Mouse (Mus musculus): ENCODE data around the gene Cavin1.
A peak's percentile ranks its signal among the peaks of the same experiment; 100 is the strongest.

Cavin1 gene

DNA sequence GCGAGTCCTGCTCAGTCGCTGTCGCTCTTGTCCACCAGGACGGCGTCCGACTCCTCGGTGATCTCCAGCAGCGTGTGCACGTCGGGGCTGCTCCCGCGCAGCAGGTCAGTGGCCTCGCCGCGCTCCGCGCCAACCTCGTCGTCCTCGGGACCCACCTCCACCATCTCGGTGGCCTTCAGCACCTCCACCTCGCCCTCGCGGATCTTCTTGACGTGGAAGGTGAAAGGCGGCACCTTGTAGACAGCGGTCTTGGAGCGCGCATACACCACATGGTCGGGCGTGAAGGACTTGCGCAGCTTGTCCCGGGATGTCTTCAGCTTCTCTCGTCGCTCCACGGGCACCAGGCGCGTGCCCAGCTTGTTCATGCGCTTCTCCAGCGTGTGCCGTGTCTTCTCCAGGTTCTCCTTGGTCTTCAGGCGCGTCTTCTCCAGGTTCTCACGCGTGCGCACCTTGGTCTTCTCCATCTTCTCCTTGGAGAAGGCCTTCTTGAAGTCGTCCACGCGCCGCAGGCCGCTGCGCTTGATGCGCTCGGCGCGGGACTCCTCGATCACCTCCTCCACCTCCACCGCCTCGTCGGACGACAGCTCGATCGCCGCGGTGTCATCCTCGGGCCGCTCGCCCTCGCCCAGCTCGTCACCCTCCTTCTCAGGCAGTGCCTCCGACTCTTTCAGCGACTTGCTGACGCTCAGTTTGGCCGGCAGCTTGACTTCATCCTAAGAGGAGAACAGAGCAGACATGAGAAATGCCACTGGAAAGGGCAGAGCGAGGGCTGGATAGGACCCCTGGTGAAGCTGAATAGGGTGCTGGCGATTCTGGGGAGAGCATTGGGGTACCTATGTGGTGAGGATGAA lies 11.8 kb downstream of the Cavin1 start:
- peak; percentile 38 for DNase-seq (ENCODE audit: extremely low spot score, low spot score)

DNA sequence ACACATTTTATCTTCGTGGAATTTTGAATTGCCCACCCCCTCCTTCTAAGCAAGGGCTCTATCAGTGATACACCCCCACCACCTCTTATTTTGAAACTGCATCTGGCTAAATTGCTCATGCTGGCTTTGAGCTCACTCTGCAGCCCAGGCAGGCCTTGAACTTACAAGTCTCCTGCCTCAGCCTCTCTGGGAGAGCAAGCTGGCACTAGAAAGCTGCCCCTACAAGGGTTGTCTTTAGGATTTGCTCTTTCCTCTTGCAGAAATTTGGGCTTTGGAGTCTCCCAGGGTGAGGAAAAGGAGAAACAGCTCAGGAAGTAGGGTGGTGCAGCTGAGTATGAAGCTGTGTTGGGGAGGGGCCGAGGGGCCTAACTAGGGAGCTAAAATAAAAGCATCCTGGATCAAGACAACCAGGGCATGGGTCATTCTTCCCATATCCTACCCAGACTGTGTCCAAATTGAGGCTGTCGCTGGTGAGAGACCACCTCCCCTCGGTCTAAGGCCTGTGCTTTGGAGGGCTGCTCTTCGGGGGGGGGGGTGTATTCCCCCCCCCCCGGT lies 12.7 kb downstream of the Cavin1 start:
- DNase-seq (ENCODE audit: extremely low spot score, low spot score) = peak; percentile 27

DNA sequence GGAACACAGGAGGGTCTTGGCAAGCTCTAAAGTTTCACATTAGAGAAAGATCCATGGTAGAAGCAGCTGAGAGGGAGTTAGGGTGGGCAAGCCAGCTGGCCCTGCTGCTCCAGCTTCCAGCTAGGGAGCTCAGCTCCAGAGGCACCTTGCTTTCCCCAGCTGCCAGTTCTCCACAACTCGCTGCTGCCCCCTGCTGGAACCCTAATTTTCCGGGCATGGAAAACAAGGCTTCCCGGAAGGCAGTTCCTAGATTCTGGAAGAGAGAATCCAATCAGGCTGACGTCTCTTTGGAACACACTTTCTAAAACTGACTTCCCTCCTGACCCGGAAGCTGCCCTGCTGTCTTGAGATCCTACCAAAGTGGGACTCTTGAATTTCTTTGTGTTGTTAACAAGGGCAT lies 13.4 kb downstream of the Cavin1 start:
- DNase-seq (ENCODE audit: extremely low spot score, low spot score) = peak; percentile 98

DNA sequence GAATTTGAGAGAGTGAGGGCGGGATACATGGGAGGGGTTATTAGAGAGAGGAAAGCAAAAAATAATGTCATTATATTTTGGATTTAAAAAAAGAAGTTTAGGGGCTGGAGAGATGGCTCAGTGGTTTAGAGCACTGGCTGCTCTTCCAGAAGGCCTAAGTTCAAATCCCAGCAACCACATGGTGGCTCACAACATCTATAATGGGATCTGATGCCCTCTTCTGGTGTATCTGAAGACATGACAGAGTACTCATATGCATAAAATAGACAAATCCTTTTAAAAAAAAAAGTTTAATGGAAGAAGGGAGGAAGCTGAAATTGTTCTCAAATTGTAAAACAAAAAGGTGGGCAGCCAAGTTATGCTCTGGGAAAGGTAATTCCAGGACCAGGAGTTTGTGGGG lies 21.1 kb downstream of the Cavin1 start:
- DNase-seq (ENCODE audit: extremely low spot score, low spot score) = no peak

DNA sequence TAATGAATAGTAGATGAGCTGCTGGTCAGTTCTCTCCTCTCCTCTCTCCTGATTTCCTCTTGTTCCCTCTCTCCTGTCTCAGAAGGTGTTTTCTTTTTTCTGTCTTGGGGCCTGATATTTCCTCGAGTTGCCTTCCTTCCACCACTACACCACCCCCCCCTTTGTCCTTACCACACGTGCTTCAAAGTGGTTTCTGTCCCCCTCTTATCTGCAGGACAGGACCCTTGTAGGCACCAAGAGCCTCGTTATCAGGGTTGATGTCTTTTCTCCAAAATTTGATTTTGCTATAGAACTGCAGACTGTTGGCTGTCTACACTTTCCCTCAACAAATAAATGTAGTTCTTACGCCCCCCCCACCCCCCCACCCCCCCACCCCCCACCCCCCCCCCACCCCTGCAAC lies 22.4 kb downstream of the Cavin1 start:
- DNase-seq (ENCODE audit: extremely low spot score, low spot score) = no peak

DNA sequence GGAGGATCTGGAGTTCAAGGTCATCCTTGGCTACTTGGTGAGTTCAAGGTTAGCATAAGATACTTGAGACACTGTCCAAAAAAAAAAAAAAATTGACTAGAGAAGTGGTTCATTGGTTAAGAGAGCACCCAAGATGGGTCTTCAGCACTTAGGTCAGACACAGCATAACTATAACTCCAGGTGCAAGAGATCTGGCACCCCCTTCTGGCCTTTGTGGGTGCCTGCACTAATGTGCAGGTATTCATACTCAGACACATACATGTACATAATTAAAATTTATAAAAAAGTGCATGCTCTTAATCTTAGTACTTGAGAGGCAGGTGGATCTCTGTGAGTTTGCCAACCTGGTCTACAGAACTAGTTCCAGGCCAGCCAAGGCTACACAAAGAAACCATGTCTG lies 23.1 kb downstream of the Cavin1 start:
- no peak for DNase-seq (ENCODE audit: extremely low spot score, low spot score)

DNA sequence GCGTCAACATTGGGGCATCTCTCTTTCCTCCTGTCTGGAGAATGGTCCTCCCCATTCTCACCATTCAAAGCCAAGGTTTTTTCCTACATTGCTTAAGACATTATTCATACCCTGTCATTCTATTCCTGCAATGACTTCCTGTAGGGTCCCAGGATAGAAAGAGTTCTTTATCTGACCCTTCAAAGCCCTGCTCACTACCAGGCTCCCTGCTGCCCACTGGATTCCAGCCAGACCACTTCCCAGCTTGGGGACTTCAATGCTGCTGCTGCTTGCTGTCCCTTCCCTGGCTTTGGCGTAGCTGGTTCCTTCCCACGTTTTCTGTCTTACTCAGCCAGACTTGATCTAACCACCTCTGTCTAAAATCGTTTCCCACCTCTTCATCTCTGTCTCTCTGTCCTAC lies 23.8 kb downstream of the Cavin1 start:
- no peak for DNase-seq (ENCODE audit: extremely low spot score, low spot score)

DNA sequence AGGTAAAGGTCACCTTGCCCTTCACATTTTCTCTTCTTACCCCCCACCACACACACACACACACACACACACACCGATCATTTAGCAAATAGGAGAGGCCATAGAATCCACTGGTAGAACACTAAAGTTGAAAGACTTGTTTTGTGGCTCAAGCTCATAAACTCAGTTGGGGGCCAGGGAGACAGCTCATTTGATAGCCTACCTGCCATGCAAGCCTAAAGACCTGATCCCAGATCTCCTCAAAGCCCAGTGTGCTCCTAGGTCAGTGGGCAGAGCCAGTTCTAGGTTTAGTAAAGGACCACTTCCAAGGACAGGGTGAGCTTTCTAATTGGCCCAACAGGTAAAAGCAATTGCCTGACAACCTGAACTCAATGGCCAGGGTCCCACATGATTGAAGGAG lies 28.3 kb downstream of the Cavin1 start:
- DNase-seq (ENCODE audit: extremely low spot score, low spot score) = no peak

DNA sequence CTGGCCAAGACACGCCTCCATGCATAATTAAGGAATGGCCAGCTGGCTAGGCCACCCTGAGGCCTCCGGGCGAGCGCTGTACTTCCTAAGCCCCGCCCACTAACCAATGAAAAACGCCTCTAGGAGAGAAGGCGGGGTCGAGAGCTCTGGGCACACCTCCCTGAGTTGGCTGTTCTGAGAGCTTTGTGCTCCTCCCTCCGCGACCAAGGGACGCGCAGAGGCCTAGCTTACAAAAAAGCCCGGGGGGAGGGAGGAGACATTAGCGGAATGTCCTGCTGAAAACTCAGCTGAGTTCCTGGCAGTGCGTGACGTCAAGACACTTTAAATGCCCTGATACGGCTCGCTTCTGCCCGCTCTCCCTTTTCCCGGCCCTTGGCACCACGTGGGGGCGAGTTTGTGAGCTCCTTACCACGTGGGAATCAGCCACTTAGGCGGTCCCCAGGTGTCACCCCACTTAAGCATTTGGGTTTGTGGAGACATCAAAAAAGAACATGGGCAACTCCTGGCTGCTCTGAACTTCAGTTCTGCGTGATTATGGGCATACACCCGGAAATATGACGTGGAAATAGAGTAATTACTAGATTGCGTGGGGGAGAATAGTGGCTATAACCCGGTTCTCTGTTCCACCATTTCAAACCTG lies 31.1 kb downstream of the Cavin1 start, which contains the start of gene Stat3:
Gene Stat3 (minus strand): TSS at position 29 of the 640 bp plus-strand sequence.
- peak; percentile 100 for DNase-seq (ENCODE audit: extremely low spot score, low spot score)

DNA sequence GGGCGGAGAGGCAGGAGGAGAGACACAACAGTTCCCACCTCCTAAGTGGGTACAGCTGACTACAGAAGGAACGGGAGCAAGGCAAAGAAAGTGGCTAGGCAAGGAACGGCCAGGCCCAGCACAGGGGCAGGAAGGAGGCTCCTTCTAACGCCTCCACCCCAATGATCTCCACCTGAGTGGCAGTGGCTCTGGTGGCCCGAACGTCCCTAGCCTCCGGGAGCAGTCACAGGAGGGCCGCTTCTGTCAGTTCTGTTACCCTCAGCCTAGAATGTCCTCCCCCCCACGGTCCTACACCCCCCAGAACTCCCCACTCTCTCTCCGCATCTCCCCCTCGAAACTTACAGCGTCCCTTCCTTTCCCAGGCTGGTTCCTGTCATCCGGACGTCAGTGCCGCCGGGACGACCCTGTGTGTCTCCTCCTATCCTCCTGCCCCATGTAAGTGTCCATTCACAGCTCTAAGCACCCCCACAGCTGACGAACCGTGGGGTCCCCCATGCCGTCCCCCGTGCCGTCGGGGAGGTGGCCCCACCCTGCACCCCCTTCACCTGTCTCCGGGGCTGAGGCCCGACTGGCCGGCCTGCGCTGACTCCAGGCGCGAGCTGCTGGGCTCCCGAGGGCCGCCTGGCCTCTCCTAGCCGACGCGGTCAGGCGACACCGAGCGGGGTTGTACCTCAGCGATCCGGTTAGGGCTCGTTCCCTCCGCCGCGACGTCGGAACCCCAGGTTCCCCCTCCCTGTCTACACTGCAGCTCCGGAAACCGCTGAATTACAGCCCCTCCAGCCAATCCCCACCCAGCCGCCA lies 31.8 kb downstream of the Cavin1 start:
- no peak for DNase-seq (ENCODE audit: extremely low spot score, low spot score)

DNA sequence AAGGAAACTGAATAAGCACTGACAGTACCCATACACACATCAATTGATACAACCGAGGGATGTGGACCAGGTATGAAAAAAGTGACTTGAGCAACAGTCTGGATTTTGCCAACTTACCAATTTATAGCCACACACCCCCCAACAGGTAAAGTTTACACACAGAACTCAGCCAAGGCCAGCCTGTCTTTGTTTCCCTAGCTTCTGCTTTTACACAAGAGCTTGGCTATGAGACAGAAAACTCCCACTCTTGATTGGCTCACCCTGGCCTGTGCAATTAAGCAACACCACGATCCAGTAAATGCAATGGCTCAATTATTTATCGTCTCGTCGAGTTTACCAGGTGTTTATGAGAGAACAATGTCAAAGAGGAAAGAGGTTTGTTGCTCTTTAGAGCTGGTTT lies 32.6 kb downstream of the Cavin1 start:
- DNase-seq (ENCODE audit: extremely low spot score, low spot score) = no peak

DNA sequence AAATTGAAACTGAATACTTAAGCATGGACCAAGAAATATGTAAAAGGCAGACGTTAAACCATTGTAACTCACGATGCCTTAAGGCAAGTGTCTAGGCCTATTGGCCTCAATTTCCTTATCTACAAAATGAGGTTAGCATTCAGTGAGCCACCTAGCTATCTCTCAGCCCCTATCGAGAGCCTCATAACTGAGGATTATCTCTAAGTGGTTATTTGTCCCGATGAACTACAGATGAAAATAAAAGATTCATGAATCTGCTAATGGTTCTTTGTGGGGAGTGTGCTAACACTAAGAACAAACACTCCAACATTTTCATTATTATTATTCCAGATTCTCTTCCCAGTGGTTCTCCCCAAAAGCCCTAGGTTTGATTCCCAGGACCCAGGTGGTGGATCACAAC lies 33.4 kb downstream of the Cavin1 start:
- DNase-seq (ENCODE audit: extremely low spot score, low spot score) = no peak

DNA sequence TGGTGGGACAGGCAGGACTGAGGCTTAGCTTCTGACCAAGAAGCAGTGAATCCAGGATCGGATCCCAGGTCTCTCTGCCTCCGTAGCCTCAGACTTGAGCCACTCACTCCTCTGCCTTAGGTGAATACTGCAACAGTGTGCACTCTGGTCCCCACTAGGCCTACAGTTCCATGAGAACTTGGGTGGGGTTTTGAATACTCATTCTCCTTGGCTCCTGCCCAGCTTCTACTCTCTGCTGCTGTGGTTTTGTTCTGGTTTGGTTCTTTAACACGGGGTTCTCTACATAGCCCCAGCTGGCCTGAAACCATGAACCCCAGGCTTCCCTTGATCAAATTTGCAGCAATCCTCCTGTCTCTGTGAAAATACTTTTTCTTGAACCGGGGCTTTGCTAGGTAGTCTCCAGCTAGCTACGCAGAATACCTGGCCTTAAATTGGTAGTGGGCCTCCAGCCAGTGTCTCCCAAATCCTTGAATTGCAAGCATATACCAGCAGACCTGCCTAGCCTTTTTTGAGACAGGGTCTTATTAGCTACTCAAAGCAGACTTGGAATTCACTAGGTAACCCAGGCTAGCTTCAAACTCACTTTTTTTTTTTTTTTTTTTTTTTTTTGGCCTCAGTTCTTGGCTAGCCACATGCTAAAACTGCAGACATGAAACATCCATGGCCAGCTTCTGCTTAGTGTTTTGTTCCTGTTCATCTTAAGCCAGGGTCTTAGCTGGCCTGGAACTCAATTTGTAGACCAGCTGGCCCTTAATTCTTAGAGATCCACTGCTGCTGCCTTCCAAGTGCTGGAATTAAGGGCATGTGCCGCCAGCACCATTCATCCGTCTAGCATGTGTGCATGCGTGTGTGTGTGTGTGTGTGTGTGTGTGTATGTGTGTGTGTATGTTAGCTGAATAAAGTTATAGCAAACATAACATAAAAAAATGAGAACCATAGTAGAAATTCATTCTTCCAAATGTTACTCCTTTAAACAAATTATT lies 35.0 kb downstream of the Cavin1 start:
- no peak for DNase-seq (ENCODE audit: extremely low spot score, low spot score)

DNA sequence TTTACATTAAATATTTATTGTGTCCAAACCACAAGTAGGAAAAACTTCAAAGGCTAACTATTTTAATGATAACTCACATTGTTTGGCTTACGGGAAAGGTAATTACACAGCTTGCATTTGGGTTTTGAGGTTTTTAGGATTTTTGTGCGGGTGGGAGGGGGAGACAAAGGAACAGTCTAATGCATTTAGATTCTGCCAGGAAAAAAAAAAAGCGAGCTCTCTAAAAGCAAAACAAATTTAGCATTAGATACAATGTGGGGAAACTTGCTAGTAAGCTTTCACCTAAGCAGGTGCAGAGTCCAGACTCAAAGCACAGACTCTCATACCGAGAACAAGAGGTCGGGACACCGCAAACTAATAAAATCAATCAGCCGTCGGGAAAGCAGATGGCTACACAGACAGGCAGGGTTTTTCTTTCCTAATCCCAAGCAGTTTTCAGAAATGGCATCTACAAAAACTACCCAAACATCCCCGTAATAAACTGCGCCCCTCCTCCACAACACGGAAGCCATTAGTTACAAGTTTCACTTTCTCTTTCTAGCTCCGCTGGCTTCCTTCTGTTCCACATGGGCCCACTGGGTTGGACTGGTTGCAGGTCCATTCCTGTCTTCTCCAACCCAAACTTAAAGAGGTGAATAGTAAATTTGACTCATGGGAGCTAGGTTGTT lies 39.3 kb downstream of the Cavin1 start:
- DNase-seq (ENCODE audit: extremely low spot score, low spot score) = no peak

DNA sequence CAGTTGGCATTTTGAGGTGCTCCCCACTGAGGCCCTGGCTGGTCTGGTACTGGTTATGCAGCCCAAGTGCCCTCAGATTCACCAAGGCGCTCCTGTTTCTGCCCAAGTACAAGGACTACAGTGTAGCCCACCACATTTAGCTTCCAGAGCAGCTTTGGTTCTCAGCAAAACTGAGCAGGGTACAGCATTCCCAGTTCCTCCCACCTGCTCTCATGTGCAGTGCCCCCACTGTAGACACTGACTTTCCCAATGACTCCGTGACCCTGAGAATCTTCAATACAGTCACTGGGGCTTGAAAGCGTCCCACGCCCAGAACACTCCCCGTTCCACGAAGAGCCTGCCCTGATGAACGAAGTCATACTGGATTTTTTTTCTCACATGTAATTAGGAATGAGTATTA lies 40.1 kb downstream of the Cavin1 start:
- no peak for DNase-seq (ENCODE audit: extremely low spot score, low spot score)

DNA sequence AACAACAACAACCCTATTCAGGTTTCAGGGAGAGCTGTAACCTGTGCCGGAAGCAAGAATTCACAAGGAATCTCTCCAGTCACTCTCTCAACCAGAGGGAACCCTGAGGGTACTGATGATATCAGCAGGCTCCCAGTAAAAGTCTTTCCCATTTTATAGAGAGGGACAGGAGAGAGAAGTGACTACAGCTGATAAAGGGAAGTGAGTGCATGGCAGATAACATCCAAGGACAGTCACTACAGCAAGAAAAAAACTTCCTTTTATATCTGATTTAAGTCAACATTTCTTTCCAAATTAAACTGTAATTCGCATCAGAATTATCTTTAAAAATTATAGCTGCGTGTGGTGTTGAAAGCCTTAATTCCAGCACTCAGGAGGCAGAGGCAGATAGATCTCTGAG lies 43.3 kb downstream of the Cavin1 start:
- no peak for DNase-seq (ENCODE audit: extremely low spot score, low spot score)

DNA sequence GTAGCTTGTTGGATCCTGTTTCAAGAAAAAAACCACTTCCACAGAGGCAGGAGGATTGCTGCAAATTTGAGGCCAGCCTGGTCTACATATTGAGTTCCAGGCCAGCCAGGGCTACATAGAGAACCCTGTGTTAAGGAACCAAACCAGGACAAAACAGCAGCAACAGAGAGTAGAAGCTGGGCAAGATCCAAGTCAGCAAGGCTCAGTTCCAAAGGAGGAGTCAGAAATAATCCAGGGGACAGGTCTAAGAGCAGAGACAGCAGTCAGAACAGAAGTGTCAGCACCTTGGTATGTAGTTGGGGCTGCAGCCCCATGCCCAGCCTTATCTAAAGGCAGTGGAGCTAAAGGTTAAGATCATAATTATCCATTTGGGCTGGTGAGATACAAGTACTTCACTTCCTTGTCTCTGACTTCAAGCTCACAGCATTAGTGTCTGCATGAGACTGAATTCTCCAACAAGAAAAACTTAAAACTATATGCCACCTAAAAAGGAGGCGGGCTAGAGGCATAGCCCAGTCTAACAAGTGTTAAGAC lies 46.2 kb downstream of the Cavin1 start:
- DNase-seq (ENCODE audit: extremely low spot score, low spot score) = no peak

DNA sequence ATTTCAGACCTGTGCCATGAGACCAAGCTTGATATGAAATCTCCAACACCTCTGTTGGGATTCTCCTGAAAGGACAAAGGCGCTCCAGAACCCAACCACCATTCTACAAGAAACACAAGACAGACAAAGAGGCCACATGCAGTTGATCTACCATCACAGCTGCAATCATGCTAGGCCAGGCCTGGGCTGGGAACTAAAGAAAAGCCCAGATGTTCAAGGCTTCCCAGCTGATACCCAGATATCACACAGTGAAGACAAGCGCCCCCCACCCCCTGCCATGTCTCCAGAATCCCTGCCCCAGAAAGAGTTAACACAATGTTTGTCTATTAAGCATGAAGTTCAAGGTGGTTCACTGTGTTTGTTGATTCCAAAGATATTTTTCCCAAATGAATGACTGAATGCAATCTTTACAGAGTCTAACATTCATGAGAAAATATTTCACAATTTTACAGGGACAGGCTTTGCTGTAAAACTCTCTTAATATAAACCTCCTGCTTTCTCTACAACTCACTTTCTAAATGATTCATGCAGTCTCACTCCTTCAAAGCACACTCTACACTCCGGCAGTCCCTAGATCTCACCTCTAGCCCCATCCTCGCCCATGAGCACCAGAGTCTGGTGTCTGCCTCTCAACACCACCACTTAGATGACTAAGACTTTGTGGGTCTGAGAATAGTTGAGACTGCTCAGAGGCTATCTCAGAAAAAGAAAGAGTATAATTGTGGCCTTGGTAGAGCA lies 49.6 kb downstream of the Cavin1 start:
- DNase-seq (ENCODE audit: extremely low spot score, low spot score) = no peak

DNA sequence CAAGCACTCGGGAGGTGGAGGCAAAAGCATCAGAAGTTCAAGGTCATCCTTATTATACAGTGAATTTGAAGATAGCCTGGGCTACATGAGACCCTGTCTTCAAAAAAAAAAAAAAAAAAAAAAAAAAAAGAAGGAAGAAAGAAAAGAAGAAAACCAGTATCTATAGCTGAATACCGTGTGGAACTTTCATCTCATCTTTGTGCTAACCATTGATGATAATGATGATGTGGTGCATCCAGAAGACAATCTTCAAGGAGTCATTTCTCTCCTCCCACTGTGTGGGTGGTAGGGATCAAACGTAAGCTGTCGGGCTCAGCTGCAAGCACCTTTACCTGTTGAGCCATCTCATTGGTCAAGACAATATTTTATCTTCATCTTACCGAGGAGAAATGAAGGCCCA lies 52.7 kb downstream of the Cavin1 start:
- DNase-seq (ENCODE audit: extremely low spot score, low spot score) = no peak

All from neural tube, embryonic 10.5 days (tissue).